Mouse (Mus musculus) liver, adult 2 months (tissue): ENCODE results near the gene Arhgap44. TPM values are rescaled to one million over a fixed set of nuclear protein-coding genes. Genes with fewer than 3 reads are reported as not detected.

Experiments
- DNase-seq: peaks from one replicate; pipeline ENCODE4 v3.0.0-alpha.2; 2011; ENCODE audit warnings: low read depth, low spot score; ENCODE audit errors: extremely low read depth
- H3K27ac ChIP-seq: fragments of 200-500 bp; replicated peaks from 2 replicates; pipeline ENCODE4 v1.5.1; 2012; ENCODE audit warnings: low read depth, mild to moderate bottlenecking, control low read depth, inconsistent platforms, low read length; ENCODE audit not compliant: insufficient read depth
- H3K27me3 ChIP-seq: fragments of 200-500 bp; 2 replicates; pipeline ENCODE4 v1.6.1; 2012; ENCODE audit warnings: mild to moderate bottlenecking, moderate library complexity, low read length, inconsistent platforms; ENCODE audit not compliant: control insufficient read depth, insufficient read depth
- H3K36me3 ChIP-seq: fragments of 200-500 bp; 2 replicates; pipeline ENCODE4 v1.6.1; 2012; ENCODE audit warnings: low read length, inconsistent platforms; ENCODE audit not compliant: control insufficient read depth, insufficient read depth
- H3K4me1 ChIP-seq: fragments of 200-500 bp; 2 replicates; pipeline ENCODE4 v1.6.1; 2011; ENCODE audit warnings: low read length; ENCODE audit not compliant: control insufficient read depth, insufficient read depth
- H3K4me3 ChIP-seq: fragments of 200-500 bp; 2 replicates; pipeline ENCODE4 v1.5.1; 2011; ENCODE audit warnings: low read depth, mild to moderate bottlenecking, control low read depth, low read length, moderate library complexity; ENCODE audit not compliant: insufficient read depth
- H3K79me2 ChIP-seq: fragments of 200-500 bp; 2 replicates; pipeline ENCODE4 v1.6.1; 2012; ENCODE audit warnings: inconsistent platforms, mild to moderate bottlenecking, low read length, moderate library complexity; ENCODE audit not compliant: control insufficient read depth, insufficient read depth
- H3K9ac ChIP-seq: fragments of 200-500 bp; 2 replicates; pipeline ENCODE4 v1.6.1; 2012; ENCODE audit warnings: low read depth, mild to moderate bottlenecking, control low read depth, inconsistent platforms, low read length
- CTCF ChIP-seq: fragments of 200-500 bp; IDR thresholded peaks from 2 replicates; pipeline ENCODE4 v1.5.1; 2011; ENCODE audit warnings: low read depth, low read length, control low read depth
- POLR2A ChIP-seq: fragments of 200-500 bp; IDR thresholded peaks from 2 replicates; pipeline ENCODE4 v1.6.1; 2011; ENCODE audit warnings: low read length, control low read depth; ENCODE audit not compliant: insufficient read depth; ENCODE audit errors: extremely low read depth
- WGBS: fragments of 180-500 bp; shearing (Covaris S2); methylation state at CpG from one replicate; pipeline ENCODE4 v1.1.7; 2018; 5-methylcytosine and 5-hydroxymethylcytosine counted together
- polyA plus RNA-seq: library from polyadenylated mRNA; depleted of rRNA; stranded (reverse); fragments of >200 nt; gene quantifications from 2 replicates; pipeline ENCODE4 v1.2.3, GENCODE M21; 2012
- total RNA-seq: library from RNA; depleted of rRNA; stranded (reverse); fragments of >200 nt; gene quantifications from 2 replicates; pipeline ENCODE4 v1.2.3, GENCODE M21; 2014

Arhgap44 gene
- total and polyA plus RNA-seq, 2 experiments, result 0.64 to 0.65 TPM

- no peak for TF ChIP-seq CTCF
- no peak for TF ChIP-seq POLR2A
- Histone ChIP-seq H3K27me3 (no peaks in the 10 kb centered on the region), H3K4me3 (no peak overlapping the region), H3K4me1 (no peaks in the 10 kb centered on the region), H3K9ac (no peak overlapping the region), H3K79me2 (no peaks in the 10 kb centered on the region), H3K36me3 (no peaks in the 10 kb centered on the region; the same call in 1 of the 2 replicates), H3K27ac (no peak overlapping the region)
- DNase-seq, result no peak
- 88% methylated on average over 7 of the region's 7 CpGs for WGBS
Observed at GRCm38 (mm10) chr11:65055596-65055995, 107.2 kb downstream of the Arhgap44 start.

DNA sequence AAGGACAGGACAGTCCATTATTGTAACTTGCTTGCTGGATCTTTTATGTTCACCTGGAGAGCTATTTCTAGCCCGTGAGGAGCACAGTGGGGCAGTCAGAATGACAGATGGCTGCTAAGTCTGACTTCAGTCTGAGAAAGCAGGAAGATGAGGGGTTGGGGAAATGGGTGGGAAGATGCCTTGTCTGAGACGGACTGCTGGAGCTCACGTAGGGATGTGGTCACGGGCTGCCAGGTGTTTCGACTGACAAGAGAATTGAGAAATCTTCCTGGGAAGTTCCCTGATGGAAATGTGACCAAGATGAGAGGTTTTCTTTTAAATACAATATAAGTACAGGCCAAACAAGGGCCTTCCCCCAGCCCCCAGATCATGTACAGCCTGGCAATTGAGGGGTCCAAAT lies 108.5 kb downstream of the Arhgap44 start:
- Histone ChIP-seq H3K4me3 (no peak overlapping the region), H3K79me2 (no peaks in the 10 kb centered on the region), H3K9ac (no peak overlapping the region), H3K27ac (no peak overlapping the region), H3K27me3 (no peaks in the 10 kb centered on the region), H3K36me3 (no peaks in the 10 kb centered on the region; the same call in 1 of the 2 replicates), H3K4me1 (no peaks in the 10 kb centered on the region)
- 88% methylated on average over 5 of the region's 5 CpGs for WGBS
- no peak for DNase-seq
- TF ChIP-seq POLR2A (no peak), CTCF (no peak)

DNA sequence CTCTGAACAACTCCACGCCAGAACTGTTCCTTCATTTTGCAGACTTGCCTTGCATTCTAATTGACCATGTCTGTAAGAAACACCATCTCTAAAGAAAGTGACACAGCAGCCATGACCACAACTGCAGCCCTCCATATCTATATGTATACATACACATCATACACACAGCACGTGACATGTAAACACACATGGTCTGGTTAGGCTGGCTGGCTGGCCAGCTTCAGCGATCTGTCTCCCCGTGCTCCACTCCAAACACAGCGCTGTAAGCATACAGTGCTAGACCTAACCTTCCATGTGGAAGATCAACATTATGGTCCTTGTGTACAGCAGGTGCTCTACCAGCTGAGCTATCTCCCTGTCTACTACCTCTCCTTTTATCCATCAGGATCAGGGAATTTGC lies 111.9 kb downstream of the Arhgap44 start:
- Histone ChIP-seq H3K79me2 (no peaks in the 10 kb centered on the region), H3K27me3 (no peaks in the 10 kb centered on the region), H3K4me1 (no peaks in the 10 kb centered on the region), H3K27ac (no peak overlapping the region), H3K9ac (no peak overlapping the region), H3K36me3 (no peaks in the 10 kb centered on the region; the same call in 1 of the 2 replicates), H3K4me3 (no peak overlapping the region)
- DNase-seq, result no peak
- 92% methylated on average over 5 of the region's 5 CpGs for WGBS
- no peak for TF ChIP-seq CTCF
- no peak for TF ChIP-seq POLR2A

DNA sequence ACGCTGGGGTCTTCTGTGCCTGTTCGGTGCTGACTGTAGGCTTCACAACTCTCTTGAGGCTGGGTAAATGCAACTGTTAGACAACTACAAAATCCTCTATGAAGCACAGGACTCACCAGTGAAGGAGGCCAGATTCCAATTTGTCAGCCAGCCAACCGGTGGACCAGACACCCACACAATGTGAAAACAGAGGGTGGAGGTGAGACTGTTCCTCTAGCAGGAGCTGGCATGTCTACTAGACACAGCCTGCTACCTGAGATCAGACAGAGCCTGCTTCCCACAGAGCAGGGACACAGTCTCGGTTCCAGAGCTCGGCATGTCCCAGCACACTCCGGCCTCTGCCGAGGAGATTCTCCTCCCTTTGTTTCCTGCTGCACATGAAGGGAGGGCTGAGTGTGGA lies 113.7 kb downstream of the Arhgap44 start:
- TF ChIP-seq CTCF, result no peak
- H3K79me2 ChIP-seq, result no peaks in the 10 kb centered on the region
- DNase-seq, result no peak
- H3K4me3 ChIP-seq, result no peak overlapping the region
- H3K4me1 ChIP-seq, result no peaks in the 10 kb centered on the region
- no peak overlapping the region for H3K9ac ChIP-seq
- H3K27ac ChIP-seq, result no peak overlapping the region
- 90% methylated on average over 7 of the region's 7 CpGs for WGBS
- H3K36me3 ChIP-seq, result no peaks in the 10 kb centered on the region; the same call in 1 of the 2 replicates
- no peaks in the 10 kb centered on the region for H3K27me3 ChIP-seq

DNA sequence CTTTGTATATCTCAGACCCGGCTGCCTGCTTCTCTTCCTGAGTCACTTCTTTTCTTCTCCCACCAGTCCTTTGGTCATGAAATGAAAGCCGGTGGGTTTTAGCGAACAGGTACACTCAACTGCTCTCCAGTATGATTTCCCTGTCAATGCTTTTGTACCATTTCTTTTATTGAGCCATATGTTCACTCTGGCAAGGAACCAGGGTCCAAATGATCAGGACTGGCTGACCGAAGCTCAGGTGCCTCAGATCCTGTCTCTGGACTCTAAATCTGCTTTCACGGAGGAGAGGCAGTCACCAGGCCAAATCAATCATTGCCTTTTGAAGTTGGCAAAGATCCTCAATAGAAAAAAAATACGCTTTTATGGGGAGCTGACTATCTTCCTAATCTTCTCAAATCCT lies 122.2 kb downstream of the Arhgap44 start:
- H3K27me3 ChIP-seq, result no peaks in the 10 kb centered on the region
- no peak overlapping the region for H3K9ac ChIP-seq
- no peak overlapping the region for H3K4me3 ChIP-seq
- no peak for DNase-seq
- no peaks in the 10 kb centered on the region for H3K4me1 ChIP-seq
- no peak overlapping the region for H3K27ac ChIP-seq
- H3K36me3 ChIP-seq, result no peaks in the 10 kb centered on the region
- 56% methylated on average over 6 of the region's 6 CpGs for WGBS
- no peak for TF ChIP-seq POLR2A
- TF ChIP-seq CTCF, result no peak
- no peaks in the 10 kb centered on the region for H3K79me2 ChIP-seq

DNA sequence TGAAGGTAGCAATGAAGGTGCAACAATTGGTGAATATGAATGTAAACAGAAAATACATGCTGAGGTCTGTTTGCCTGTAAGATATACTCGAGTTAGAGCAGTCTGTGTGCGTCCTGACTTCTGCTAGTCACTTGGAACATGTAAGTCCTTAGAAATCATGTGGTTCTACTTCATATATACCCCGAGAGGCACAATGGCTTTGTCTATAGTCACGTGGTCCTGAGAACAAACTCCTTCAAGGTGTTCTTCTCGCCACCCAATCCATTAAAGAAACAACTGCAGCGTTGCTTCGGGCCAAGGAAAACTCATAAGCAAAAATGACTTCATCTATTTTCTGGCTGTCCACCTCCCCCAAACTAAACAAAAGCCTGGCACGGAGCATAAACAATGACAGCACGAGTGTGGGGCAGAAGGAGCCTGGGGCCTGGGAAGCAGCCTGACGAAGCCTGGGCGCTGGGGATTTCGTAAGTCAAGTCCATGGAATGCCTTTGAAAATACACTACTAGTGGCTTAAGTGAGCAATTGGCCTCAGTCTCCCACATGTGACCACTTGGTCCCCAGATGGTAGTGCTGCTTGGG lies 123.2 kb downstream of the Arhgap44 start:
- no peak overlapping the region for H3K9ac ChIP-seq
- no peak for TF ChIP-seq POLR2A
- no peak for TF ChIP-seq CTCF
- no peaks in the 10 kb centered on the region for H3K4me1 ChIP-seq
- H3K27me3 ChIP-seq, result no peaks in the 10 kb centered on the region
- no peaks in the 10 kb centered on the region for H3K36me3 ChIP-seq
- no peaks in the 10 kb centered on the region for H3K79me2 ChIP-seq
- 76% methylated on average over 12 of the region's 12 CpGs for WGBS
- no peak overlapping the region for H3K4me3 ChIP-seq
- no peak overlapping the region for H3K27ac ChIP-seq
- DNase-seq, result no peak
